Mouse (Mus musculus): ENCODE data around the gene Cdk15.

- TF ChIP-seq CTCF (IDR thresholded peaks at IDR 0.05; ENCODE audit: low read depth) (no peak), EP300 (IDR thresholded peaks at IDR 0.05; ENCODE audit: low read depth) (no peak)
Observed at GRCm38 (mm10) chr1:59256751-59257231, at the start of gene Cdk15.

All from liver, postnatal 0 days (tissue).